Comparison of ENCODE assay signal across 8 mouse cellular contexts in the genomic region with DNA sequence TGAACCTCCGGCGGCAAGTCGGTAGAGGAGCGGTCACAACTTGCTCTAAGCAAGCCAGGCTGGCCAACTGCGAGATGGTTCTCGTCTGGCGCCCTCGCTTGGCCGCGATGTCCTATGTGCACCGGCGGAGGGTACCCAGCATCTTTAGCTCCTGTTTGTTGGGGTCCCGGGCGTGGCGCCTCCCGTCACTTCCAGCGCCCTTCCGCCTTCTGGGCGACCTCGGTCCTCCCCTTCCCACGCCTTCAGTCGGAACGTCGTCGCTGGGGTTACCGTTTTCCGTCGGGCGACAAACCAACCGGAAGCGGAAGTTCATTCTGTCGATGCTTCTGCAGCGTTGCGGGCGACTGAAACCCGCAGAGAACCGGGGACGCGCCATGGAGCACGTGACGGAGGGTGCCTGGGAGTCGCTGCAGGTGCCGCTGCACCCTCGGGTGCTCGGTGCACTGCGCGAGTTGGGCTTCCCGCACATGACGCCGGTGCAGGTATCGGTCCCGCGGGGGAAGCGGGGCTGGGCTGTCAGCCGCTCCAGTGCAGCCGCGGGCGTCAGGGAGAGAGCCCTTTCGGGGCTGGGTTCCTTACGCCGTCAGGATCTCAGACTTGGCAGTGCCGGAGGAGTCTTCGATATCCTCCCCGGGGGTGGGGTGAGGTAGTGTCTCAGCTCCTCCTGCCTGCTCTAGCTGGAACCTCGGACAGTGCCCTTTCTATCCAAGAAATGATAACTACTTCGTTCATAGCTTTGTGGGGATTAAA. TPM values are rescaled to one million over a fixed set of nuclear protein-coding genes. Genes with fewer than 3 reads are reported as not detected.
DNase-seq lines count a peak whose midpoint lies in the region; ATAC-seq and TF ChIP-seq lines count a peak whose summit lies in the region.

A gene (plus strand): TSS at position 307 of the 750 bp plus-strand sequence.

- H3K27me3 ChIP-seq in E14TG2a.4 (ENCODE audit: insufficient read depth, low read length), result no peaks in the 10 kb centered on the region
- H3K27me3 ChIP-seq in forebrain, embryonic 12.5 days, result no peaks in the 10 kb centered on the region
- H3K27me3 ChIP-seq in heart, postnatal 0 days (ENCODE audit: control insufficient read depth, insufficient read depth, low read length), result no peaks in the 10 kb centered on the region
- H3K27me3 ChIP-seq in neural tube, embryonic 15.5 days (replicated peaks), result no peaks in the 10 kb centered on the region

- H3K4me3 ChIP-seq in E14TG2a.4 (replicated peaks; ENCODE audit: low read length), result peak within 1 kb of the TSS; percentile 100
- peak within 1 kb of the TSS; percentile 90 for H3K4me3 ChIP-seq in forebrain, embryonic 12.5 days (replicated peaks)
- peak within 1 kb of the TSS; percentile 93 for H3K4me3 ChIP-seq in heart, postnatal 0 days (ENCODE audit: low read depth, low read length)
- H3K4me3 ChIP-seq in neural tube, embryonic 15.5 days (replicated peaks), result peak within 1 kb of the TSS; percentile 100

- H3K4me1 ChIP-seq in E14TG2a.4 (replicated peaks; ENCODE audit: low read depth, low read length), result peaks cover 30% of the 10 kb centered on the region
- peaks cover 15% of the 10 kb centered on the region for H3K4me1 ChIP-seq in forebrain, embryonic 12.5 days
- H3K4me1 ChIP-seq in heart, postnatal 0 days (ENCODE audit: control insufficient read depth, insufficient read depth), result peaks cover 5% of the 10 kb centered on the region
- peaks cover 20% of the 10 kb centered on the region for H3K4me1 ChIP-seq in neural tube, embryonic 15.5 days

- peak within 1 kb of the TSS; percentile 81 for H3K27ac ChIP-seq in forebrain, embryonic 12.5 days
- H3K27ac ChIP-seq in heart, postnatal 0 days (ENCODE audit: low read depth), result peak within 1 kb of the TSS; percentile 88
- peak within 1 kb of the TSS; percentile 91 for H3K27ac ChIP-seq in neural tube, embryonic 15.5 days (replicated peaks)

- TF ChIP-seq CTCF in E14TG2a.4 (conservative IDR thresholded peaks at IDR 0.05; ENCODE audit: low read length), result no peak
- TF ChIP-seq CTCF in heart, postnatal 0 days (IDR thresholded peaks at IDR 0.05; ENCODE audit: low read depth), result no peak

- no peaks in the 10 kb centered on the region for H3K9me3 ChIP-seq in E14TG2a.4 (ENCODE audit: low read length)
- no peaks in the 10 kb centered on the region for H3K9me3 ChIP-seq in forebrain, embryonic 12.5 days
- no peaks in the 10 kb centered on the region for H3K9me3 ChIP-seq in heart, postnatal 0 days (replicated peaks; ENCODE audit: control insufficient read depth, low read length)
- no peaks in the 10 kb centered on the region for H3K9me3 ChIP-seq in neural tube, embryonic 15.5 days (replicated peaks)

- H3K4me2 ChIP-seq in forebrain, embryonic 12.5 days, result peak within 1 kb of the TSS; percentile 77
- H3K4me2 ChIP-seq in heart, postnatal 0 days (ENCODE audit: low read depth, low read length), result peak within 1 kb of the TSS; percentile 89
- H3K4me2 ChIP-seq in neural tube, embryonic 15.5 days, result peak within 1 kb of the TSS; percentile 74

- WGBS in forebrain, embryonic 12.5 days, result under 1% methylated on average over 66 of the region's 66 CpGs
- WGBS in heart, postnatal 0 days, result under 1% methylated on average over 65 of the region's 66 CpGs
- WGBS in neural tube, embryonic 15.5 days, result under 1% methylated on average over 66 of the region's 66 CpGs

- peaks cover 53% of the 10 kb centered on the region for H3K36me3 ChIP-seq in E14TG2a.4 (ENCODE audit: insufficient read depth, low read length)
- peaks cover 43% of the 10 kb centered on the region for H3K36me3 ChIP-seq in forebrain, embryonic 12.5 days (replicated peaks)
- H3K36me3 ChIP-seq in heart, postnatal 0 days (replicated peaks; ENCODE audit: control insufficient read depth, insufficient read depth, low read length), result peaks cover 40% of the 10 kb centered on the region
- H3K36me3 ChIP-seq in neural tube, embryonic 15.5 days, result peaks cover 46% of the 10 kb centered on the region

- no peak for TF ChIP-seq EP300 in heart, postnatal 0 days (IDR thresholded peaks at IDR 0.05; ENCODE audit: low read depth)

- peak within 1 kb of the TSS; percentile 69 for H3K9ac ChIP-seq in forebrain, embryonic 12.5 days
- peak within 1 kb of the TSS; percentile 74 for H3K9ac ChIP-seq in heart, postnatal 0 days (replicated peaks; ENCODE audit: low read depth, low read length)
- H3K9ac ChIP-seq in neural tube, embryonic 15.5 days (replicated peaks), result peak within 1 kb of the TSS; percentile 95

- peak; percentile 90 for DNase-seq in c-Kit-positive CD71-positive TER-119-negative erythroid progenitor cells, embryonic 14.5 days (ENCODE audit: low read depth)
- peak; percentile 92 for DNase-seq in heart, postnatal 0 days (ENCODE audit: low spot score)
- DNase-seq in kidney, postnatal 4 days, result peak; percentile 92 to 94
- peak; percentile 91 to 93 for DNase-seq in lung, adult 18-20 months
- DNase-seq in testis, postnatal 14 days (ENCODE audit: low spot score), result peak; percentile 90

- ATAC-seq in forebrain, embryonic 12.5 days (ENCODE audit: low FRiP score), result peak; percentile 88
- ATAC-seq in heart, postnatal 0 days (ENCODE audit: insufficient read depth, low read depth), result peak; percentile 91
- peak; percentile 89 for ATAC-seq in neural tube, embryonic 15.5 days (ENCODE audit: low FRiP score)

RNA-seq across cellular contexts. Expression of the gene that starts here (rescaled TPM):
- 18.7 and 19.3 TPM in 2 replicates for polyA plus RNA-seq in forebrain, embryonic 12.5 days (2016; fragmentation: Nextera tagmentation; extraction: Ambion mirVana)
- total RNA-seq in heart, postnatal 0 days (2014; rRNA removed; ENCODE audit: low replicate concordance), result 1.1 and 5.2 TPM in 2 replicates
- polyA plus RNA-seq in heart, postnatal 0 days (2015; fragmentation: Nextera tagmentation; extraction: Ambion mirVana), result 4.9 and 5.9 TPM in 2 replicates
- polyA plus RNA-seq in neural tube, embryonic 15.5 days (2015; fragmentation: Nextera tagmentation; extraction: Ambion mirVana), result 24.9 and 28.1 TPM in 2 replicates

Comparison
In these comparisons a context has a peak if more than half of its experiments do, and no peak if none do; other contexts are left out.
1. Peak in every context shown above with its lines: DNase-seq, ATAC-seq, H3K4me3 ChIP-seq and H3K27ac ChIP-seq.